Mouse (Mus musculus): ENCODE results near the gene Ttc28. TPM values are rescaled to one million over a fixed set of nuclear protein-coding genes. Genes with fewer than 3 reads are reported as not detected.

Gene Ttc28
- polyA plus RNA-seq, 1 experiment, result 6.7 TPM

- Histone ChIP-seq H3K9me3 (peaks cover 10% of the 10 kb centered on the region), H3K4me3 (replicated peaks) (no peak overlapping the region), H3K36me3 (replicated peaks; ENCODE audit: low read length) (no peaks in the 10 kb centered on the region), H3K4me1 (peaks cover 16% of the 10 kb centered on the region), H3K27me3 (replicated peaks) (peaks cover 73% of the 10 kb centered on the region)
- TF ChIP-seq GATA1 (IDR thresholded peaks at IDR 0.05; ENCODE audit: borderline replicate concordance, low read length) (no peak), FLI1 (IDR thresholded peaks at IDR 0.05; ENCODE audit: low read length) (no peak)
Measured at GRCm38 (mm10) chr5:110976721-110977120, 97.1 kb downstream of the Ttc28 start.

- TF ChIP-seq FLI1 (IDR thresholded peaks at IDR 0.05; ENCODE audit: low read length) (no peak), GATA1 (IDR thresholded peaks at IDR 0.05; ENCODE audit: borderline replicate concordance, low read length) (no peak)
- Histone ChIP-seq H3K27me3 (replicated peaks) (peaks cover 78% of the 10 kb centered on the region), H3K4me3 (replicated peaks) (no peak overlapping the region), H3K36me3 (replicated peaks; ENCODE audit: low read length) (no peaks in the 10 kb centered on the region), H3K9me3 (peaks cover 10% of the 10 kb centered on the region), H3K4me1 (peaks cover 16% of the 10 kb centered on the region)
Measured at GRCm38 (mm10) chr5:110977796-110978195, 98.2 kb downstream of the Ttc28 start.

- TF ChIP-seq GATA1 (IDR thresholded peaks at IDR 0.05; ENCODE audit: borderline replicate concordance, low read length) (no peak), FLI1 (IDR thresholded peaks at IDR 0.05; ENCODE audit: low read length) (no peak)
- Histone ChIP-seq H3K36me3 (replicated peaks; ENCODE audit: low read length) (no peaks in the 10 kb centered on the region), H3K27me3 (replicated peaks) (peaks cover 77% of the 10 kb centered on the region), H3K4me3 (replicated peaks) (peak overlapping the region; percentile 93), H3K4me1 (peaks cover 16% of the 10 kb centered on the region), H3K9me3 (peaks cover 10% of the 10 kb centered on the region)
Measured at GRCm38 (mm10) chr5:110978461-110978860, 98.9 kb downstream of the Ttc28 start.

- H3K9me3 ChIP-seq, result peaks cover 6% of the 10 kb centered on the region
- peak overlapping the region; percentile 93 for H3K4me3 ChIP-seq (replicated peaks)
- no peaks in the 10 kb centered on the region for H3K36me3 ChIP-seq (replicated peaks; ENCODE audit: low read length)
- H3K27me3 ChIP-seq (replicated peaks), result peaks cover 77% of the 10 kb centered on the region
- H3K4me1 ChIP-seq, result peaks cover 16% of the 10 kb centered on the region
- no peak for TF ChIP-seq GATA1 (IDR thresholded peaks at IDR 0.05; ENCODE audit: borderline replicate concordance, low read length)
- no peak for TF ChIP-seq FLI1 (IDR thresholded peaks at IDR 0.05; ENCODE audit: low read length)
Measured at GRCm38 (mm10) chr5:110979011-110979860, 99.6 kb downstream of the Ttc28 start.

- Histone ChIP-seq H3K4me1 (peaks cover 16% of the 10 kb centered on the region), H3K36me3 (replicated peaks; ENCODE audit: low read length) (no peaks in the 10 kb centered on the region), H3K27me3 (replicated peaks) (peaks cover 77% of the 10 kb centered on the region), H3K9me3 (no peaks in the 10 kb centered on the region), H3K4me3 (replicated peaks) (peak overlapping the region; percentile 93)
- TF ChIP-seq GATA1 (IDR thresholded peaks at IDR 0.05; ENCODE audit: borderline replicate concordance, low read length) (no peak), FLI1 (IDR thresholded peaks at IDR 0.05; ENCODE audit: low read length) (no peak)
Measured at GRCm38 (mm10) chr5:110979861-110980346, 100.3 kb downstream of the Ttc28 start.

- Histone ChIP-seq H3K36me3 (replicated peaks; ENCODE audit: low read length) (no peaks in the 10 kb centered on the region), H3K27me3 (replicated peaks) (peaks cover 83% of the 10 kb centered on the region), H3K4me1 (peaks cover 16% of the 10 kb centered on the region), H3K9me3 (no peaks in the 10 kb centered on the region), H3K4me3 (replicated peaks) (no peak overlapping the region)
- no peak for TF ChIP-seq GATA1 (IDR thresholded peaks at IDR 0.05; ENCODE audit: borderline replicate concordance, low read length)
- TF ChIP-seq FLI1 (IDR thresholded peaks at IDR 0.05; ENCODE audit: low read length), result no peak
Measured at GRCm38 (mm10) chr5:110980576-110980975, 101.0 kb downstream of the Ttc28 start.

GRCm38 (mm10) chr5:110982436-110982835 is 102.8 kb downstream of the Ttc28 start:
- Histone ChIP-seq H3K4me1 (peaks cover 16% of the 10 kb centered on the region), H3K9me3 (no peaks in the 10 kb centered on the region), H3K27me3 (replicated peaks) (peaks cover 77% of the 10 kb centered on the region), H3K4me3 (replicated peaks) (no peak overlapping the region), H3K36me3 (replicated peaks; ENCODE audit: low read length) (no peaks in the 10 kb centered on the region)
- TF ChIP-seq FLI1 (IDR thresholded peaks at IDR 0.05; ENCODE audit: low read length) (no peak), GATA1 (IDR thresholded peaks at IDR 0.05; ENCODE audit: borderline replicate concordance, low read length) (no peak)

GRCm38 (mm10) chr5:110984136-110984681 is 104.6 kb downstream of the Ttc28 start:
- peaks cover 65% of the 10 kb centered on the region for H3K27me3 ChIP-seq (replicated peaks)
- 0 out of 2 replicates have a peak, but pooled peaks cover 5% of the 10 kb centered on the region for H3K9me3 ChIP-seq
- H3K4me3 ChIP-seq (replicated peaks), result no peak overlapping the region
- H3K36me3 ChIP-seq (replicated peaks; ENCODE audit: low read length), result no peaks in the 10 kb centered on the region
- H3K4me1 ChIP-seq, result peaks cover 10% of the 10 kb centered on the region
- no peak for TF ChIP-seq FLI1 (IDR thresholded peaks at IDR 0.05; ENCODE audit: low read length)
- TF ChIP-seq GATA1 (IDR thresholded peaks at IDR 0.05; ENCODE audit: borderline replicate concordance, low read length), result no peak

- Histone ChIP-seq H3K9me3 (no peaks in the 10 kb centered on the region), H3K27me3 (replicated peaks) (peaks cover 8% of the 10 kb centered on the region), H3K4me3 (replicated peaks) (no peak overlapping the region), H3K36me3 (replicated peaks; ENCODE audit: low read length) (no peaks in the 10 kb centered on the region), H3K4me1 (peaks cover 5% of the 10 kb centered on the region)
- TF ChIP-seq FLI1 (IDR thresholded peaks at IDR 0.05; ENCODE audit: low read length) (no peak), GATA1 (IDR thresholded peaks at IDR 0.05; ENCODE audit: borderline replicate concordance, low read length) (no peak)
Measured at GRCm38 (mm10) chr5:110996835-110997539, 117.4 kb downstream of the Ttc28 start.
